Mouse (Mus musculus) MEL (cell line): Measurements from ENCODE around the gene Cyp17a1. TPM values are rescaled to one million over a fixed set of nuclear protein-coding genes. Genes with fewer than 3 reads are reported as not detected.

Experiments
- DNase-seq: peaks from one replicate; pipeline ENCODE4 v3.0.0; 2011; ENCODE audit warnings: low read depth, low spot score
- H3K27ac ChIP-seq: 2 replicates; pipeline ENCODE4 v1.5.1; 2012; ENCODE audit warnings: low read depth, mild to moderate bottlenecking, control low read depth, low read length, moderate library complexity; ENCODE audit not compliant: control insufficient read depth
- H3K27me3 ChIP-seq, 2 experiments: fragments of 150-350 bp in 1 of 2; sonication (generic) in 1 of 2; 2 replicates each; pipeline ENCODE4 v1.6.1; 2012; ENCODE audit warnings: low read length in 2 of 2, mild to moderate bottlenecking in 2 of 2, improper control_type of control experiment in 1 of 2, moderate library complexity in 1 of 2; ENCODE audit not compliant: insufficient read depth in 2 of 2, control insufficient read depth in 1 of 2
- H3K36me3 ChIP-seq, 2 experiments: 2 replicates each; pipeline ENCODE4 v1.6.1; 2012 to 2014; ENCODE audit warnings: low read length in 2 of 2, improper control_type of control experiment in 1 of 2, inconsistent platforms in 1 of 2, mild to moderate bottlenecking in 1 of 2; ENCODE audit not compliant: insufficient read depth in 2 of 2, control insufficient read depth in 1 of 2
- H3K4me1 ChIP-seq, 2 experiments: fragments of 150-350 bp in 1 of 2; sonication (generic) in 1 of 2; 2 replicates each; pipeline ENCODE4 v1.6.1; 2012; ENCODE audit warnings: low read length in 2 of 2, improper control_type of control experiment in 1 of 2, mild to moderate bottlenecking in 1 of 2; ENCODE audit not compliant: insufficient read depth in 2 of 2, control insufficient read depth in 1 of 2
- H3K4me3 ChIP-seq, 2 experiments: fragments of 150-350 bp in 1 of 2; sonication (generic) in 1 of 2; 2 replicates each; pipeline ENCODE4 v1.5.1; 2012; ENCODE audit warnings: low read depth in 2 of 2, low read length in 2 of 2, mild to moderate bottlenecking in 2 of 2, moderate library complexity in 2 of 2, control low read depth in 1 of 2, improper control_type of control experiment in 1 of 2; ENCODE audit not compliant: control insufficient read depth in 1 of 2, insufficient read depth in 1 of 2
- H3K79me2 ChIP-seq: 2 replicates; pipeline ENCODE4 v1.6.1; 2012; ENCODE audit warnings: mild to moderate bottlenecking, low read length, moderate library complexity; ENCODE audit not compliant: control insufficient read depth, poor library complexity, insufficient read depth
- H3K9ac ChIP-seq: 2 replicates; pipeline ENCODE4 v1.6.1; 2012; ENCODE audit warnings: low read depth, mild to moderate bottlenecking, control low read depth, low read length, moderate library complexity; ENCODE audit not compliant: control insufficient read depth, poor library complexity, severe bottlenecking
- H3K9me3 ChIP-seq: fragments of 150-350 bp; sonication (generic); replicated peaks from 2 replicates; pipeline ENCODE4 v1.6.1; 2012; ENCODE audit warnings: mild to moderate bottlenecking, low read length, improper control_type of control experiment, moderate library complexity; ENCODE audit not compliant: insufficient read depth
- CHD1 ChIP-seq: IDR thresholded peaks from 2 replicates; pipeline ENCODE4 v1.6.1; 2012; ENCODE audit warnings: low read depth, mild to moderate bottlenecking, inconsistent platforms, low read length, improper control_type of control experiment
- CTCF ChIP-seq, 3 experiments: IDR thresholded peaks in 2 of 3; conservative IDR thresholded peaks in 1 of 3; 2 replicates each; pipeline ENCODE4 v1.5.1; 2011 to 2012; ENCODE audit warnings: low read length in 3 of 3, low read depth in 2 of 3, mild to moderate bottlenecking in 2 of 3, improper control_type of control experiment in 1 of 3, inconsistent platforms in 1 of 3, mixed read lengths in 1 of 3, moderate library complexity in 1 of 3; ENCODE audit not compliant: control insufficient read depth in 1 of 3, insufficient read depth in 1 of 3, poor library complexity in 1 of 3, severe bottlenecking in 1 of 3
- E2F4 ChIP-seq: IDR thresholded peaks from 2 replicates; pipeline ENCODE4 v1.6.1; 2011; ENCODE audit warnings: low read depth, low read length, improper control_type of control experiment, borderline replicate concordance
- ELF1 ChIP-seq: IDR thresholded peaks from 2 replicates; pipeline ENCODE4 v1.6.1; 2014; ENCODE audit warnings: low read depth, mild to moderate bottlenecking, inconsistent platforms, low read length, improper control_type of control experiment, moderate library complexity
- ETS1 ChIP-seq: IDR thresholded peaks from 2 replicates; pipeline ENCODE4 v1.6.1; 2012; ENCODE audit warnings: low read depth, mild to moderate bottlenecking, inconsistent platforms, low read length, improper control_type of control experiment, moderate library complexity
- GATA1 ChIP-seq: IDR thresholded peaks from 2 replicates; pipeline ENCODE4 v1.6.1; 2011; ENCODE audit warnings: low read depth, low read length, improper control_type of control experiment
- HCFC1 ChIP-seq: IDR thresholded peaks from 2 replicates; pipeline ENCODE4 v1.6.1; 2012; ENCODE audit warnings: low read depth, mild to moderate bottlenecking, inconsistent platforms, low read length, improper control_type of control experiment, moderate library complexity
- KAT2A ChIP-seq: conservative IDR thresholded peaks from 2 replicates; pipeline ENCODE4 v1.6.1; 2012; ENCODE audit warnings: low read depth, low read length, improper control_type of control experiment, inconsistent platforms
- MAFK ChIP-seq: IDR thresholded peaks from 2 replicates; pipeline ENCODE4 v1.6.1; 2011; ENCODE audit warnings: low read depth, mild to moderate bottlenecking, low read length, improper control_type of control experiment, borderline replicate concordance
- MAX ChIP-seq: IDR thresholded peaks from 2 replicates; pipeline ENCODE4 v1.6.1; 2011; ENCODE audit warnings: low read length, improper control_type of control experiment
- MAZ ChIP-seq: IDR thresholded peaks from 2 replicates; pipeline ENCODE4 v1.6.1; 2012; ENCODE audit warnings: low read depth, mild to moderate bottlenecking, inconsistent platforms, low read length, improper control_type of control experiment
- MEF2A ChIP-seq: IDR thresholded peaks from 2 replicates; pipeline ENCODE4 v1.6.1; 2014; ENCODE audit warnings: low read depth, mild to moderate bottlenecking, inconsistent platforms, low read length, improper control_type of control experiment; ENCODE audit not compliant: poor library complexity, insufficient replicate concordance, severe bottlenecking; ENCODE audit errors: extremely low read depth
- MXI1 ChIP-seq: IDR thresholded peaks from 2 replicates; pipeline ENCODE4 v1.6.1; 2011; ENCODE audit warnings: mild to moderate bottlenecking, low read depth, low read length, improper control_type of control experiment
- MYB ChIP-seq: IDR thresholded peaks from 2 replicates; pipeline ENCODE4 v1.6.1; 2011; ENCODE audit warnings: mild to moderate bottlenecking, low read depth, low read length, improper control_type of control experiment
- MYC ChIP-seq: IDR thresholded peaks from 2 replicates; pipeline ENCODE4 v1.6.1; 2011; ENCODE audit warnings: low read depth, mild to moderate bottlenecking, low read length, improper control_type of control experiment, moderate library complexity
- POLR2A ChIP-seq, 2 experiments: IDR thresholded peaks; 2 replicates each; pipeline ENCODE4 v1.6.1; 2011 to 2012; ENCODE audit warnings: low read length in 2 of 2, mild to moderate bottlenecking in 2 of 2, control low read depth in 1 of 2, improper control_type of control experiment in 1 of 2, low read depth in 1 of 2, moderate library complexity in 1 of 2; ENCODE audit not compliant: control insufficient read depth in 1 of 2, insufficient read depth in 1 of 2, poor library complexity in 1 of 2
- POLR2AphosphoS2 ChIP-seq: IDR thresholded peaks from 2 replicates; pipeline ENCODE4 v1.6.1; 2011; ENCODE audit warnings: low read length, improper control_type of control experiment
- POLR2AphosphoS5 ChIP-seq: IDR thresholded peaks from 2 replicates; pipeline ENCODE4 v1.6.1; 2012; ENCODE audit warnings: low read depth, borderline replicate concordance, mild to moderate bottlenecking, inconsistent platforms, low read length, moderate library complexity, mixed read lengths
- RAD21 ChIP-seq: IDR thresholded peaks from 2 replicates; pipeline ENCODE4 v1.6.1; 2011; ENCODE audit warnings: mild to moderate bottlenecking, low read depth, low read length, improper control_type of control experiment
- TAL1 ChIP-seq: IDR thresholded peaks from 2 replicates; pipeline ENCODE4 v1.6.1; 2012; ENCODE audit warnings: mild to moderate bottlenecking, inconsistent platforms, low read length, moderate library complexity, mixed read lengths
- TBP ChIP-seq: IDR thresholded peaks from 2 replicates; pipeline ENCODE4 v1.8.0; 2011; ENCODE audit warnings: low read depth, low read length, improper control_type of control experiment
- USF1 ChIP-seq: IDR thresholded peaks from 2 replicates; pipeline ENCODE4 v1.6.1; 2014; ENCODE audit warnings: low read depth, mild to moderate bottlenecking, inconsistent platforms, low read length, improper control_type of control experiment, moderate library complexity
- polyA plus RNA-seq, 2 experiments: library from polyadenylated mRNA; stranded (reverse) in 1 of 2; unstranded in 1 of 2; fragments of >175 nt in 1 of 2; fragments of >200 nt in 1 of 2; gene quantifications; 2 replicates each; pipeline versions ENCODE4 v1.2.1 to v1.2.4; 2012; ENCODE audit warnings: low replicate concordance in 2 of 2, low read depth in 1 of 2; ENCODE audit not compliant: insufficient read length in 2 of 2, insufficient read depth in 1 of 2, missing spikeins in 1 of 2
- total RNA-seq: library from RNA; depleted of rRNA; stranded (reverse); fragments of 300-350 nt; gene quantifications from 2 replicates; pipeline ENCODE4 v1.2.3, GENCODE M21; 2012

Cyp17a1 gene
- total and polyA plus RNA-seq, 3 experiments = not detected

DNA sequence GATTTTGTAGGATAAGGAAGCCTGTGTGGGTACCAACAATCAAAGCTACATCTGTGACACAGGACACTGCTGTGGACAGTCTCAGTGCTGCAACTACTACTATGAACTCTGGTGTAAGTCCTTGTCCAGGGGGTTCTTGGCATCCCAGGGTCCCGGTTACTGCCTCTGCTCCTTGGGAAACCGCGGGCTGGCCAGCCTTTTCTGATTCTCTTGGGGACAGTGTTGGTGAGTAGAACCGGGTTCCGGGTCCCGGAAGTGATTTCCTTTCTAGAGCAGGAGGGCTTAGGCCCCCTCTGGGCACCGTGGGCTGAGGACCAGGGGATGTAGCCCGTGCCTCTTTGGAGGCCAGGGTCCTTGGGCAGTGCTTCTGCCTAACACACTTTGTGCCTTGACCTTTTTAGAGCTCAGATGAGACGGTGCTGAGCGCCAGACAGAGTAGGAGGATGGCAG lies 28.6 kb downstream of the Cyp17a1 start:
- Histone ChIP-seq H3K4me3 (no peak overlapping the region), H3K27me3 (no peaks in the 10 kb centered on the region), H3K79me2 (no peaks in the 10 kb centered on the region), H3K9ac (no peak overlapping the region), H3K36me3 (peaks cover 0 to 4% of the 10 kb centered on the region in 2 experiments; a peak in 2 of 4 replicates), H3K4me1 (no peaks in the 10 kb centered on the region), H3K9me3 (no peaks in the 10 kb centered on the region), H3K27ac (no peak overlapping the region)
- DNase-seq = no peak
- TF ChIP-seq POLR2AphosphoS5 (no peak), ELF1 (no peak), POLR2A (IDR thresholded peaks at IDR 0.05; ENCODE audit: control insufficient read depth in 1 of 2, insufficient read depth in 1 of 2, low read depth in 1 of 2, low read length in 2 of 2, poor library complexity in 1 of 2) (no peak), TBP (no peak), TAL1 (no peak)

DNA sequence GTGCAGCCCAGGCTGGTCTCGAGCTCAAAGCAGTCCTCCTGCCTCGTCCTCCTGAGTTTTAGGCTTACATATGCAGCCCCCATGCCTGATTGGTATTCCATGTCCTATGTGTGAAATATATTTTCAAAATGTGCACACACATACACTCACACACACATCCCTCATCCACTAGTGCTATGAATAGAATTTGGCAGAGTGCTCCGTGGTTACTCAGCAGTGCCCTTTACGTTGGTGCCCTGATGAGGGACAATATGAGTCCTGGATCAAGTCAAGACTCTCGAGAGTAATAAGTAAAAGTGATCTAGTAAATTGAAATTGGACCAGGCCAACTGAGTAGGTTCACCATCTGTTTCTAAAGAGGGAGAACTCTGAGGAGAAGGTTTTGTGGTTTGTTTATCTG lies 29.7 kb downstream of the Cyp17a1 start:
- DNase-seq = no peak
- TF ChIP-seq MYB (no peak), CTCF (IDR thresholded peaks at IDR 0.05 in 2 of 3, conservative IDR thresholded peaks at IDR 0.05 in 1 of 3; ENCODE audit: control insufficient read depth in 1 of 3, insufficient read depth in 1 of 3, low read depth in 2 of 3, low read length in 3 of 3, poor library complexity in 1 of 3, severe bottlenecking in 1 of 3) (no peak), POLR2A (IDR thresholded peaks at IDR 0.05; ENCODE audit: control insufficient read depth in 1 of 2, insufficient read depth in 1 of 2, low read depth in 1 of 2, low read length in 2 of 2, poor library complexity in 1 of 2) (no peak), MAFK (no peak), MXI1 (no peak), POLR2AphosphoS2 (no peak), MYC (no peak), MAZ (no peak), ETS1 (no peak), USF1 (no peak), GATA1 (no peak), MAX (no peak), ELF1 (no peak), TAL1 (no peak), RAD21 (no peak), KAT2A (no peak), MEF2A (no peak), E2F4 (no peak), HCFC1 (no peak), CHD1 (no peak)
- TF ChIP-seq, all 39 proteins: peak for 0
- no peaks in the 10 kb centered on the region for H3K27me3 ChIP-seq
- H3K9me3 ChIP-seq = no peaks in the 10 kb centered on the region
- no peaks in the 10 kb centered on the region for H3K79me2 ChIP-seq
- no peak overlapping the region for H3K4me3 ChIP-seq
- H3K9ac ChIP-seq = no peak overlapping the region
- no peaks in the 10 kb centered on the region for H3K4me1 ChIP-seq
- no peak overlapping the region for H3K27ac ChIP-seq
- peaks cover 0 to 9% of the 10 kb centered on the region in 2 experiments; a peak in 2 of 4 replicates for H3K36me3 ChIP-seq
